Mouse (Mus musculus) kidney, postnatal 25 days (tissue): ENCODE measurements around the gene Aco2.

Experiments used
- DNase-seq, 2 experiments: peaks; one replicate each; pipeline ENCODE4 v3.0.0; 2021; ENCODE audit warnings: mixed read lengths in 2 of 2

Aco2 gene

GRCm38 (mm10) chr15:81846755-81847154 lies 25.4 kb upstream of the Aco2 start:
- peak; percentile 20 to 80 for DNase-seq

GRCm38 (mm10) chr15:81847161-81847560 lies 24.9 kb upstream of the Aco2 start:
- no peak for DNase-seq

GRCm38 (mm10) chr15:81847861-81848260 lies 24.2 kb upstream of the Aco2 start:
- no peak for DNase-seq

GRCm38 (mm10) chr15:81848301-81848700 lies 23.8 kb upstream of the Aco2 start:
- peak; percentile 78 to 82 for DNase-seq

DNA sequence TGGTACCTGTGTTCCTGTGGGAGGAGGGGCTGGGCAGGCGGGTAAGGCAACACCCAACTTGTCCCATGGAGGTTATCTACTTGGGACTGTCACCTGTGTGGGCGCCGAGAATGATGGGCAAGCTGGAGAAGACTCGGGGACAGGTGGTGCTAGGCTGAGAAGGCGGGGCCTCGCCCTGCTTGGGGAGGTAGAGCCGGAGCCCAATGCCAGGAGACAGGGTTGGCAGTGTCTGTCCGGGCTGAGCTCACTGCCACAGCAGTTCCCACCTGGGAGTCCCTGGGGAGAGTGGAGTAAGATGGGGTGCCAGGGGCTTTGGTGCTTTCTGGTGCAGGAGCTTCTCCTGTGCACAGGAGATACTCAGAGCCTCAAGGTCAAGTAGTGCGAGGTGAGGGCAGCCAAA lies 23.0 kb upstream of the Aco2 start:
- DNase-seq, result peak in 1 of 2 experiments; percentile 69

- DNase-seq, result peak in 1 of 2 experiments; percentile 52
Observed at GRCm38 (mm10) chr15:81850718-81851117, 21.4 kb upstream of the Aco2 start.

DNA sequence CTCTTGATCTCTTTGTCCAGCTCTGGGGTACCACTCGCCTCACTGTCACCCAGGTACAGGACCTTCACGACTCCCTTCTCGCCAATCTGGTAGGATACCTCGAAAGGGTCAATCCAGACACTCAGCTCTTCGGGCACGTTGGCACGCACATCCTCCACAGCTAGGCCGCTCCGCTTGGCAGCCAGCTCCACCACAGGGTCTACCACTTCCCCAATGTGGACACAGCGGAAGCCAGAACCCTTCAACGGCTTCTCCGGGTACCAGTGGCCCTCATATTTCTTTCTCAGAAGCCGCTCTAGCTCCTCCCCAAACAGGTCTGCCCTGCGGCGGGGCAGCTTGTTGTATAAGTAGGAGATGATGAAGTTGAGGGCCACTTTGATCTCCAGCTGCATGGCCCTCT lies 20.7 kb upstream of the Aco2 start:
- peak in 1 of 2 experiments; percentile 38 for DNase-seq

DNA sequence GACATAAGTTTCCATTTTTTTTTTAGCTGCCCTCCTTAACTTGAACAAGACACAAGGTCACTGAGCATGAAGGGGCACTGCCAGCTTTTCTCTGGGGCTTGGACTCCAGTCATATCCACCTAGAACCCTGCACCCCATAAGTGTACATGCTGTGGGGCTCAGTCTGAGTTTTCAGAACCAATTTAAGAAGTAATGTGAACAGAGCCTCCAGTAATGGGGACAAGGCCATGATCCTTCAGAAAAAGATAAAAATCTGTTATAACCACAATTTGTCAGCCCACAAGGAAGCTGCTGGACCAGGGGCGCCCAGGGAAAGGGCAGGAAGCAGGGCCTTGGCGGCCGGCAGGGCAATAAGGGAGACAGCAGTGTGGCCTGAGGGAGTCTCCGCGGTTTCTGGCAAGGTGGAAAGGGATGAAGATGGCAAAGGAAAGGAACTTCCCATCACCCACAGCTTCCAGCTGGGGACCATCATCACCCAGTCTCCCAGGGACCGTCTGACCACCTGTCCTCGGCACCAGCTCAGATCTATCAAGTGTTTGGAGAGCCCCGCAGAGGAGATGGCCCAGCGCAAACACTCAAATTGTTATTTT lies 19.6 kb upstream of the Aco2 start:
- DNase-seq, result peak in 1 of 2 experiments; percentile 54

GRCm38 (mm10) chr15:81853081-81853480 lies 19.0 kb upstream of the Aco2 start:
- DNase-seq, result peak in 1 of 2 experiments; percentile 75

DNA sequence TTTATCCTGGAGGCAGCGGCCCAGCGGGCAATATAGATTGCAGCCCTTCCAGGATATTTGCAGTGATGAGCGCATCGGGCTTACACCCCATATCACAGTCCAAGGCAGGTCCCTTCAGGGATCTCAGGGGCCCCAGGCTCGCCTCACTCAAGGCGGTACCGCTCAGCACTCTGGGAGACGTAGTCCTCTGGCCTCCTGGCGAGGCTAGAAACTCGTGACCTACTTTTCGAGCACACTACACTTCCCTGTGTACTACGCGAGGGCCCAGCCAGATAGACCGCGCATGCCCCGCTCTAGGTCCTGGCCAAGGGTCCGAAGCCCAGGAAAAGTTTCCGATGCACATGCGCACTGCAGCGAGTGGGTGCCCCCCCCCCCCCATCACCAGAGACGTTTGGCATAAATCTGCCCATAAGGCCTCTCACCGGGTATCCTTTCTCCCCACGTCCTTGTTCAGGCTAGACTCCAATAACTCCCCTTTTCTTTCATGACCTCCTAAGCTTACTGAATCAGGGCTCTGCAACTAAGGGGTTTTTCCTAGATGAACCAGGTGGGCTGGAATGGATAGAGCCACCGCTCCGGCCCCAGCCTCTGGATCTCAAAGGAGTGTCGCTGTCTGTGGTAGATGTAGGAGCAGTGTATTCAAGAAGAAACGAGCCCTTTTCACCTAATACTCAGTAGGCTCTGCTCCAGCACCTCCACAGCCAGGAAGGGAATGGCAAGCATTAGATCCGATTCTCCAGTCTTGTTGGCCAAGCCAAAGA lies 15.9 kb upstream of the Aco2 start:
- peak; percentile 92 to 96 for DNase-seq

GRCm38 (mm10) chr15:81856938-81857723 lies 15.0 kb upstream of the Aco2 start:
- DNase-seq, result no peak

DNA sequence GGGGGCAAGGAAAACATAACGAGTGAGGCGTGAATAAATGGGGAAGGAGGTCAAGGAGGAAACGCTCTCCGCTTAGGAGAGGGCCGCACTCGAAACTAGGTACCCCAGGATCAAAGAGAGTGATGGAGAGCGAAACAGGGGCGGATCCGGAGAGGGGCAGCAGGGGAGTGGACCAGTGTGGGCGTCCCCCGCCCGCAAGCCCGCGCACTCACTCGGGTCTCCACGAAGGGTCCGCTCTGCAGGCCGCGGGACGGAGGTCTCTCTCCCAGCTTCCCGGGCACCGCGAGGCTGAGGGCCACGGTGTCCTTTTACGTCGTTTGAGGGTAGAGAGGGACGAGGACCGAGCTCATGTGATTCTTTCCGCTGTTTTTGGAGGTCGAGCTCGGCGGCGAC lies 14.4 kb upstream of the Aco2 start:
- DNase-seq, result no peak

DNA sequence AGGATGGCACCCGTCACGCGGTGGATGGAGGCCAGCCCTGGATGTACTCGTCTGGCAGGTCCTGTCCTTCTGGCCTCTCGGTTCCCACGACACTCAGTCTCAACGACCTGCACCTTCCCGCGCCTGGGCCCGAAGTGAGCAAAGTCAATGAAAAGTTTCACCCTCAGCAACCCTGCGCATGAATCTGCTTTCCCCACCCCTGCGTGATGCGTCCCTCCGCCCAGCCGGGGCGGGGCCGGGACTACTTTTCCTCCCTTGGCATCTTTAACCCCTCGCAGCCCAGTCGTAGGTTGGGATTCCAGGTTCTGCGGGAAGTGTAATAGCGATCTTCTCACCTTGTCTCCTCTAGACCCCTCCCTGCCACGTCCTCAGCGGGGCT lies 14.0 kb upstream of the Aco2 start:
- peak; percentile 95 to 97 for DNase-seq

DNA sequence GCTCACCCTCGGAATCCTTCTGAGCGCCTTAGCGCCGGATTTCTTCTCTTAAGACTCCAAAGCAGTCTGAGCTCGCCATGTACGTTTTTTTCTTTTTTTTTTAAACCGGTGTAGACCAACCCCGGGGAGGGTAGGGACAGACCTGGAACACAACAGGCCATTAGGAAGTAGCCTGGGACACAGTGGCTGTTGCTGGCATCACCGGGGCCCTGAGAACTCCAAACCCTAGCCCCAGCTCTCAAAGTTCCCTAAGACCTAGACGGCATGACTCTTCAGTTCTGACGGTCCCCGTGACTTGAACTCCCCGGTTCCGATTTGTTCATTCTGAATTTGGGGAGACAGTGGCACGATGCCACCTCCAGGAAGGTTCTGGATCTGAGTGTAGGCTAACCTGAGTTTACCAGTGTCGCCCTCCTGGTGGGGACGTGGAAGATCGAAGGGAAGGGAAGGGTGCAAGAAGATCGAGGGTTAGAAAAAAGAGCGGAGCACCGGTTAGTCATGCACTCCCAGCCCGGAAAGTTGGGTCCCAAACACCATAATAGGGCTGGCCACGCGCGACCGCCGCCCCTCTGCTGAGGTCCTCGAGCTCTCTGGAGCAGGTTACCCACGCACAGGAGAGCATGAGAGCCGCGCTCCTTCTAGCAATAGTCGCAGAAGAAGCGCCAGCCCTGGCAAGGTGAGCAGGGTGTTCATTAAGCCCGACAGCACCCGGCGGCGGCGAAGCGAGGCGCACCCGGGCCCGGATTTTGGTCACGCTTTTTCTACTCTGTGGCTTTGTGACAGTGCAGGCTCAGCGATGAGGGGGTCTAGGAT lies 13.4 kb upstream of the Aco2 start, which contains the start of gene Tob2:
Gene Tob2 (minus strand): TSS at position 280 of the 813 bp plus-strand sequence.
- DNase-seq, result peak; percentile 75 to 86

DNA sequence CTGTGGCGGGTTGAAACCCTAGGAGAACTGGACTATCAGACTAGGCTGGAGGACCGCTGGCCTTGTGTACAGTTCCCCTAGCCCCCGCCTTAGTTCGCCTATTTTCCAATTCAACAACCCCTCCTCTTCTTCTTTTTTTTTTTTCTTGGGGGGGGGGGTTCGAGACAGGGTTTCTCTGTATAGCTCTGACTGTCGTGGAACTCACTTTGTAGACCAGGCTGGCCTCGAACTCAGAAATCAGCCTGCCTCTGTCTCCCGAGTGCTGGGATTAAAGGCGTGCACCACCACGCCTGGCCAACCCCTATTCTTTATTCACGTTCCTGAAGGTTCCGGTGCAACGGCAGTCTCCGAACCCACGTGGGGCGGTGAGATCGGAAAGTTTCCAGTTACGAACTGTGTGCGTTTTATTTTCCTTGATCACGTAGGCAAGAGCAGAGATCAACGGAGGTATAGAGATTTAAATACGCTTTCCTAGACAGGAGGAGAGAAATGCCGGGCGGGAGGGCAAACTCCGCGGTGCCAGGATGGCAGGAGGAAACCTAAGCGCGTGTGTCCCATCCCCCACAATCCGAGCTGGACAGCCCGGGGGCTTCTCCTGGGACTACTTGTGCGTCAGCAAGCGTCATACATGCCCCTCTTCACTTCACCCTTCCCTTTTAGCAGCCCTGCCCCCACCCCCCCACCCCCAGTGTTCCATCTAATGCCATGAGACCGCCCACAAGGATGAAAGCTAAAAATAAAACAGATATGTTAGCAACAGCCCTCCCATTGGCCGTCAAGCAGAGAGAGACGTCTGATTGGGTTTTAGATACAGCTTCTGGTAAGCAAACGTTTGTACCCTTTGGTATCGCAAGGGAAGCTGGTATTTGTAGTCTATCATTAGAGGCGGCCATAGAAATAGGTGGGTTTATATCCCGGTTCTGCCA lies 12.5 kb upstream of the Aco2 start:
- peak; percentile 87 to 91 for DNase-seq

DNA sequence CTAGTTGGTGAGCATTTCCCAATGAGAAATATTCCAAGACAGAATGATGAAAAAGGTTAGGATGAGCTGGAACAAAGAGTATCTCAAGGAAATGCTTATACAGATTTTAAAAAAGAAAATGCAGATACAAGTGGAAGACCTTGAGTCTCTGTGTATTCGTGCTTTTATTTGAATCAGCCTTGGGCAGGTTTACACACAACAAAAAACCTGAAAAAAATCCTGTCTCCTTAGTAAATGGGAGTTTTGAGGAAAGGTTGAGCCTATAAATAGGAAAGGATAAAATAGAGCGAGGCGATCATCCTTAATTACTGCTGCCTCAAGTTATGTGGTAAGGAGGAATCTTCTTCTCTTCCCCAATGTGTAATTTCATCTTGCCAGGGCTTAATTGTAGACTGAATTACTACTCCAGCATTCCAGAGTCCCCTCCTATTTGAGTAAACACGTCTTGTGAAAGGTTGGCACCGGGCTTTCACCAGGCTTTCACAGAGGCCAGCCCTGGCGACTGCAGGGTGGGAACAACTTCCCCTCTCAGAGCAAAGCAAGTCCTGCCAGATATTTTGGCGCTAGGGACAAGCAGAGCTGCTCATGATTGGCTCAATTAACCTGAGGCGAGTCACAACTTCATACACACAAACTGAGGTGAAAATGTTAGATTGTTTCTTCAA lies 11.5 kb upstream of the Aco2 start:
- DNase-seq, result peak in 1 of 2 experiments; percentile 57

- no peak for DNase-seq
Observed at GRCm38 (mm10) chr15:81864238-81864637, 7.9 kb upstream of the Aco2 start.

GRCm38 (mm10) chr15:81869985-81870384 lies 2.1 kb upstream of the Aco2 start:
- DNase-seq, result no peak

DNA sequence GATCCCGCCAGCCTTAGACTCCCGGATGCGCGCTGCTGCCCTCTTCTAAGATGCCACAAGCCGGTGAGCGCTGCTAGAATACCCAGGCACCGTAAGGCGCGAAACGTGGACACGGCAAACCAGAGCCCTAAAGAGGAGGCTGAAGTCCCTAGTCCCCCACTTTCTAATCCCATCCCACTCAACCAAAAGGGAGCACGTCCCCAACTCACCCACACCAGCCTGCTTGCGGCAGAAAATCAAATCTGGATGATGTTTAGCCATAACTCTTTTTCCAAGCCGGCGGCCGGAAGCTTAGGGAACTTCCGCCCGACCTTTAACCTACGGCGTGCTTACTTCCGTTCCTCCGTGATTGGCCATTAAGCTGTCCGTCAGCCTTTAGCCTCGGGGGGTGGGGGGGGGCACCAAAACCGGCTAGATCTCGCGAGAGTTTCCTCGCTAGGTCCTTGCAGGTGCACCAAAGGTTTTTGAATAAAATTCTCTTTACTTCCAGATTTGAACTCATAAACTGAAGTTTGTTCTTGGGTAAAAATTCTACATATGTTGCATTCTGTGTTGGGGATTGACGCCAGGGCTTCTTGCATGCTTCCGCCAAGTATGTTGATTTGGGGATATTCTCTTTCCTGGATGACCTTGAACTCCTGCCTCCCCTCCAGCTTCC lies 376 bp upstream of the Aco2 start, which contains the start of gene Phf5a:
Gene Phf5a (minus strand): TSS at position 308 of the 658 bp plus-strand sequence.
- DNase-seq, result peak; percentile 95
